Mouse (Mus musculus) liver, adult 2 months (tissue): Measurements from ENCODE around the gene Emid1.

Experiments used
- CTCF ChIP-seq: fragments of 200-500 bp; IDR thresholded peaks from 2 replicates; pipeline ENCODE4 v1.5.1; 2011; ENCODE audit warnings: low read depth, low read length, control low read depth
- POLR2A ChIP-seq: fragments of 200-500 bp; IDR thresholded peaks from 2 replicates; pipeline ENCODE4 v1.6.1; 2011; ENCODE audit warnings: low read length, control low read depth; ENCODE audit not compliant: insufficient read depth; ENCODE audit errors: extremely low read depth

GRCm38 (mm10) chr11:5193576-5193881 lies 41.5 kb upstream of the Emid1 start:
- TF ChIP-seq CTCF (no peak), POLR2A (no peak)
